Mouse (Mus musculus): ENCODE data around the gene Zkscan7. TPM values are rescaled to one million over a fixed set of nuclear protein-coding genes. Genes with fewer than 3 reads are reported as not detected.

Zkscan7 gene
- polyA plus RNA-seq, 1 experiment from 2014 or later: 2.7 TPM

DNA sequence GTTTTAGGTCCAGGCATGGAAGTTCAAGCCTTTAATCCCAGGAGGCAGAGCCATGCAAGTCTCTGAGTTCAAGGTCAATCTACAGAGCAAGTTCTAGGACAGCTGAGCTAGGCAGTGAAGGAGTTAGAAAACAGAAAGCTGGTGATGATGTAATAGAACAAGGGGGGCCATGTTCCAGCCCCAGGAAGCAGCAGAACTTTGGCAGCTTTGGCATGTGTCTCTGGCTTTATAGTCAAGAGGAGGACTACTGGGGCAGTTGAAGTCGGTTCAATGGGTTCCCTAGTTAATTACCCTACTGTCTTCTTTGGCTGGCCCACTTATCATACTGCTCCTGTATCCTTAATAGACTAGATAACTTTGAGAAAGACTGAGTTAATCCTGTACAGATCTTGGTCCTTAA is 10.8 kb upstream of the Zkscan7 start:
- no peak overlapping the region for H3K27ac ChIP-seq (ENCODE audit: low read length)
- no peak for DNase-seq (ENCODE audit: low spot score)
- H3K27me3 ChIP-seq (replicated peaks; ENCODE audit: insufficient read depth, low read length): no peaks in the 10 kb centered on the region
- ATAC-seq: no peak
- no peaks in the 10 kb centered on the region for H3K9me3 ChIP-seq (ENCODE audit: low read length)
- 56% methylated on average over 1 of the region's 1 CpGs for WGBS
- no peaks in the 10 kb centered on the region for H3K4me1 ChIP-seq (ENCODE audit: insufficient read depth, low read depth, low read length)
- TF ChIP-seq CTCF (IDR thresholded peaks at IDR 0.05): no peak
- TF ChIP-seq EP300 (IDR thresholded peaks at IDR 0.05): no peak
- no peak overlapping the region for H3K9ac ChIP-seq (replicated peaks; ENCODE audit: low read depth)
- no peak overlapping the region for H3K4me2 ChIP-seq (replicated peaks; ENCODE audit: low read depth, low read length)
- no peak overlapping the region for H3K4me3 ChIP-seq (ENCODE audit: low read depth, low read length)
- H3K36me3 ChIP-seq (ENCODE audit: insufficient read depth, low read length): no peaks in the 10 kb centered on the region

DNA sequence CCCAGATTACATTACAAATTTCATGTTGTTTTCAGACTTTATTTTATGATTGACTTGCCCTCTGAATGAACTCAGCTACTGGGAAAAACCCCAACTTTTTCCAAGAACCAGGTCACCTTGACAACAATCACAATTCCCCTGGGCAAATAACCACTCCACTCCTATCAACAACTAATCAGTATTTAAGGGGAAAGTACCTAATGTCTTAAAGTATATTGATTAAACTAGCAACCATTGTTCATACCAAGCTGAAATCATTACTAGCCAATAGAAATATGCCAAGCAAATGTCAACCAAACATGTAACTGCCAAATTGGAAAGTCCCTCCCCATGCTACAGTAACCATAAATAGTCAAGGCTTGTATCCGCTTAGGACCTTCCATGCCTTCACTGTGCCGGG is 10.3 kb upstream of the Zkscan7 start:
- H3K27me3 ChIP-seq (replicated peaks; ENCODE audit: insufficient read depth, low read length): no peaks in the 10 kb centered on the region
- no peak for ATAC-seq
- H3K36me3 ChIP-seq (ENCODE audit: insufficient read depth, low read length): no peaks in the 10 kb centered on the region
- H3K9me3 ChIP-seq (ENCODE audit: low read length): no peaks in the 10 kb centered on the region
- no peak overlapping the region for H3K9ac ChIP-seq (replicated peaks; ENCODE audit: low read depth)
- H3K4me2 ChIP-seq (replicated peaks; ENCODE audit: low read depth, low read length): no peak overlapping the region
- 88% methylated on average over 2 of the region's 2 CpGs for WGBS
- no peak overlapping the region for H3K27ac ChIP-seq (ENCODE audit: low read length)
- no peak overlapping the region for H3K4me3 ChIP-seq (ENCODE audit: low read depth, low read length)
- no peak for DNase-seq (ENCODE audit: low spot score)
- no peak for TF ChIP-seq CTCF (IDR thresholded peaks at IDR 0.05)
- no peaks in the 10 kb centered on the region for H3K4me1 ChIP-seq (ENCODE audit: insufficient read depth, low read depth, low read length)

DNA sequence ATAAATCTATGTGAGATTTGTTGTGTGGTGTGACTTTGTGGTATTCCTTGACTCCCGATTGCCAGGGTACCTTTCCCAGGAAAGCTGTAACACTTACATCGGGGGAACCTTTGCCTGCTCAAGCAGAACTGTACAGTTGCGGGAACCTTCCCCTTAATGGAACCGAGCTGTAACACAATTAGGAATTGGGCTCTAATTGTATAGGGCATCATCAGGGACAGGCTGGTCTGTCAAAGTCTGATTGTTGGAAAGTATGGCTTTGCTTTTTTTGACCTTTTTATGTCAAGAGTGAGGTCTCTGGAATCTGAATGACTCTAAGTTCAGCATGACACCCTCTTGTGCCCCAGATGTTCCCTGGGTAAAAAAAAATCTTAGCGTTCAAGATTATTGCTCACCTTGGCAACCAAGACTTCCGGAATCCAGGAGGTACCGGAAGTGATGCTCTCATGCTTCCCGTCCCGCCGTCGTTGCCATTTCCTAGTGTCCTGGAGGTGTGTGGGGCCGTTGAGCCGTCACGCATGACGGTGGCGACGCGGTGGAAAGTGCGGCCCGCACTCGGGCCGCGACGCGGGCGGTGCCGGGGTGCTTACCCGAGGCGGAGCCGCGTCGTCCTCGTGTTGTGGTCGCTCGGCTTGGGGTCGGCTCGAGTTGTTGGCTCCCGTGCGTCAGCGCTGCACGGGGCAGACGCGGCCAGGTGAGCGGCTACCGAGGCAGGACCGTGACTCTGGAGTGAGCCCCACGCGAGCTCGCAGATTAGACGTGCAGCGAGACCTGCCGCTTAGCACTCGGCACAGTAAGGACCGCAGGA is 1.1 kb downstream of the Zkscan7 start:
- H3K4me2 ChIP-seq (replicated peaks; ENCODE audit: low read depth, low read length): peak overlapping the region; percentile 75
- DNase-seq (ENCODE audit: low spot score) (peak; percentile 91), ATAC-seq (peak; percentile 95)
- H3K9me3 ChIP-seq (ENCODE audit: low read length): peaks cover 3% of the 10 kb centered on the region; the same call in 1 of the 2 replicates
- TF ChIP-seq EP300 (IDR thresholded peaks at IDR 0.05) (no peak), CTCF (IDR thresholded peaks at IDR 0.05) (no peak)
- peak overlapping the region; percentile 66 for H3K27ac ChIP-seq (ENCODE audit: low read length)
- WGBS: 7% methylated on average over 54 of the region's 54 CpGs
- H3K36me3 ChIP-seq (ENCODE audit: insufficient read depth, low read length): no peaks in the 10 kb centered on the region
- peak overlapping the region; percentile 79 for H3K4me3 ChIP-seq (ENCODE audit: low read depth, low read length)
- no peaks in the 10 kb centered on the region for H3K27me3 ChIP-seq (replicated peaks; ENCODE audit: insufficient read depth, low read length)
- no peaks in the 10 kb centered on the region; the same call in 1 of the 2 replicates for H3K4me1 ChIP-seq (ENCODE audit: insufficient read depth, low read depth, low read length)
- peak overlapping the region; percentile 69 for H3K9ac ChIP-seq (replicated peaks; ENCODE audit: low read depth)

DNA sequence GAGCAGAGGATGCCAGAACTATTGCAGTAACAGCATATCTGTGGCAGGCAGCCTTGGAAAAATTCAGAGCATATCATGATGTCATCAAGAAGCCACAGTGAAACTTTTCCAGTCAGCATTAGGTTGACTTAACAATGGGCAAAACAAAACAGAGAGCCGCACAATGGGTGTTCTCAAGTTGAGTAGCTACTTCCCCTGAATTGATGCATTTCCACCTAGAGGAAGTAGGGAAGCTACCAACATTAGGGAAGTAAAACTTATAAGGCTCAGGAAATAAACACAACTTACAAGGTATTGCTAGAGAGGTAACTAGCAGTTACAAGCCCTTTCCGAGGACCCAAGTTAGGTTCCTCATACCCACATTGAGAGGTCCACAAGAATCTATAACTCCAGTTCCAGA is 15.6 kb downstream of the Zkscan7 start:
- Histone ChIP-seq H3K4me1 (ENCODE audit: insufficient read depth, low read depth, low read length) (no peaks in the 10 kb centered on the region), H3K9ac (replicated peaks; ENCODE audit: low read depth) (no peak overlapping the region), H3K36me3 (ENCODE audit: insufficient read depth, low read length) (no peaks in the 10 kb centered on the region), H3K9me3 (ENCODE audit: low read length) (no peaks in the 10 kb centered on the region), H3K4me2 (replicated peaks; ENCODE audit: low read depth, low read length) (no peak overlapping the region), H3K4me3 (ENCODE audit: low read depth, low read length) (no peak overlapping the region), H3K27me3 (replicated peaks; ENCODE audit: insufficient read depth, low read length) (no peaks in the 10 kb centered on the region), H3K27ac (ENCODE audit: low read length) (no peak overlapping the region)
- peak; percentile 15 for DNase-seq (ENCODE audit: low spot score)
- TF ChIP-seq EP300 (IDR thresholded peaks at IDR 0.05): no peak
- no peak for TF ChIP-seq CTCF (IDR thresholded peaks at IDR 0.05)
- ATAC-seq: no peak
- 80% methylated on average over 2 of the region's 2 CpGs for WGBS

DNA sequence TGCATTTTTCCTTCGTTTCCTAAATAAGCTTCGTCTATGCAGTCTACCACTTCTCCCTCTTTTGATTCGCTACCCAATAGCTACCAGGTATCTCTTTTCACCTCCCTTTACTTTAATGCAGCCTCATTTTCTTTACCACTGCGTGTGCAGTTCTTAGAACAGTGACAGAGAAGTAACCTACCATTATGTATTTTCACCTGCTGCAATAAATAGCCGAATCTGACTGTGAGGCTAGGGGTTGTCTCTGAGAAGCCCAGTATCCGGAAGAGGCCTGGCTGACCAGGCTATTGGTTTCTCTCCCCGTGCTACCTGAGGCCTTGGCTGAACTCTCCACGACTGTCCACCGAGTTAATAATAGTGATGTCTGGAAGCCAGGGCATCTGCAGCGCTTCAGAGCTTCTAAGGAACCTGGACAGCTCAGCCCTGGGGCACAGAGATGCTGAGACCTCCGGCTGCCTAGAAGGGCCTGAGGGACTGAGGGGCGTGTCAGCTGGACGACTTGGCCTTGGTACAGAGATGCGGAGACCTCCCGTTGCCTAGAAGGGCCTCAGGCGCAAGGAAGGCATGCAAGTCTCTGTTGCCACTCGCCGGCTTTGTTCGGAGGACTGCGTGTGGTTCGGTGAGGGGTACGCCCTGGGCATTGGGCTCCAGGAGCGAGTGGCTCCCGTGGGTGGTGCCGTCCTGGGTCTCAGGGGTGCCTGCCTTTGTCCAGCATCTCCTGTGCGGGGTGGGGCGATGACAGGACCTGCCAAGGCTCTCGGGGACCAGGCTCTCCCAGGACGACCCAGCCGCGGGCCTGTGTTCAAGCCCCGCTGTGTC is 17.4 kb downstream of the Zkscan7 start:
- no peaks in the 10 kb centered on the region for H3K36me3 ChIP-seq (ENCODE audit: insufficient read depth, low read length)
- no peak overlapping the region for H3K27ac ChIP-seq (ENCODE audit: low read length)
- TF ChIP-seq CTCF (IDR thresholded peaks at IDR 0.05) (no peak; the same call in 1 of the 2 replicates), EP300 (IDR thresholded peaks at IDR 0.05) (no peak)
- peak; percentile 97 for ATAC-seq
- H3K4me1 ChIP-seq (ENCODE audit: insufficient read depth, low read depth, low read length): no peaks in the 10 kb centered on the region
- peak overlapping the region; percentile 44 for H3K9ac ChIP-seq (replicated peaks; ENCODE audit: low read depth)
- WGBS: 21% methylated on average over 32 of the region's 32 CpGs
- H3K4me2 ChIP-seq (replicated peaks; ENCODE audit: low read depth, low read length): peak overlapping the region; percentile 73
- peak overlapping the region; percentile 43 for H3K4me3 ChIP-seq (ENCODE audit: low read depth, low read length)
- peak; percentile 88 for DNase-seq (ENCODE audit: low spot score)
- no peaks in the 10 kb centered on the region for H3K9me3 ChIP-seq (ENCODE audit: low read length)
- H3K27me3 ChIP-seq (replicated peaks; ENCODE audit: insufficient read depth, low read length): no peaks in the 10 kb centered on the region

DNA sequence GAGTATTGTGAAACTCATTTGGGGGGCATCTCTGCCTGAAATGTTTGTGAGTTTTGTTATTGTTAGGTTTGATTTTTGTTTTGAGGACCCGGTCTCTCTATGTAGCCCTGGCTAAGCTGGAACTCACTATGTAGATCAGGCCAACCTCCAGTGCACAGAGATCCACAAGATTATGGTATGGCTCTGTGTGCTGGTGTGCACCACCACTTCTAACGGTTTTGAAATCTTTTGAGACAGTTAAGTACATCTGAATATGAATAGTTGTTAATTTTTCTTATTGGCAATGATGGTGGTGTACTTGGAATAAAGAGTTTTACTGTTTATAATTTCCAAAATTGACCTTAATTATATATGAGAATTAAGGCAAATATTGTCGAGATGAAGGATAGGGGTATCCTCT is 37.0 kb downstream of the Zkscan7 start:
- H3K9me3 ChIP-seq (ENCODE audit: low read length): no peaks in the 10 kb centered on the region
- 0 out of 2 replicates have a peak overlapping the region, but pooled peaks have one; percentile 70 for H3K9ac ChIP-seq (replicated peaks; ENCODE audit: low read depth)
- H3K4me2 ChIP-seq (replicated peaks; ENCODE audit: low read depth, low read length): peak overlapping the region; percentile 64
- H3K27ac ChIP-seq (ENCODE audit: low read length): no peak overlapping the region
- TF ChIP-seq CTCF (IDR thresholded peaks at IDR 0.05): no peak
- TF ChIP-seq EP300 (IDR thresholded peaks at IDR 0.05): no peak
- peaks cover 18% of the 10 kb centered on the region; the same call in 1 of the 2 replicates for H3K36me3 ChIP-seq (ENCODE audit: insufficient read depth, low read length)
- 26% methylated on average over 3 of the region's 3 CpGs for WGBS
- H3K27me3 ChIP-seq (replicated peaks; ENCODE audit: insufficient read depth, low read length): no peaks in the 10 kb centered on the region
- H3K4me3 ChIP-seq (ENCODE audit: low read depth, low read length): peak overlapping the region; percentile 61
- DNase-seq (ENCODE audit: low spot score) (peak; percentile 8), ATAC-seq (no peak)
- peaks cover 7% of the 10 kb centered on the region; the same call in 1 of the 2 replicates for H3K4me1 ChIP-seq (ENCODE audit: insufficient read depth, low read depth, low read length)

All from lung, postnatal 0 days (tissue).